Mouse (Mus musculus) embryo, embryonic 11.5 days (tissue): ENCODE data around the gene Cers6.

Experiments
- DNase-seq: peaks from one replicate; pipeline ENCODE4 v3.0.0-alpha.2; 2012; ENCODE audit warnings: low read depth, low spot score

The Cers6 gene

DNA sequence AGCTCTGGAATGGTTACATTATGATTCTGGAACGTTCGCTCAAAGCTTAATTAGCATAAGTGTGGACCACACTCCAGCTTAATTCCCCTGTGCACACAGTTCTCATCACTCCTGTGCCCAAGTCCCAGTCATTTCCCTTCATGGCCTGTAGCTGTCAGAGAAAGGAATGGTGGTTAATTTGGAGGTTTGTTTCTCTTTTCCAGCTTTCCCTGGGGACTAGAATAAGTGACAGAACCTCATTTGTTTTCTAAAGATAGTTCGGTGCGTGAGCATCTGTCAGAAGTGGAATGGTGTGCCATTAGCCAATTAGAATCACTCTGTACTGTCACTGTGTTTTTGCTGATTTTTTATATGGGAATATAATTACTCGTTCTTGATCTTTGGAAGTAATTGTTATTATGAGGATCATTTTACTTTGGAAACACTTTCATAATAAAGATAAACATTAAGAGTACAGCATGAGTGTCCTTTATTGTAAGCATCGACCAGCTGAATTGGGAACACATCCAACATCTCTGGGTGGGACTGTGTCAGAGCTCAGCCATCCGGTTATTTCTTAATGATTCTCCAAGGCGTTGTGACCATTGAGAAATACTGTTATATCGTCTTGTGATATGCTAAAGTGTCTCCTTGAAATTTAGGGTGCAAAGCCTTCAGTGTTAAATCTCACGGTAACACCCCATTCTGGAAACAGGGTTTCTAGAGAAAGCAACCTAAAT is 252.7 kb downstream of the Cers6 start:
- no peak for DNase-seq

GRCm38 (mm10) chr2:69115921-69116320 is 254.7 kb downstream of the Cers6 start:
- no peak for DNase-seq

GRCm38 (mm10) chr2:69116767-69117166 is 255.5 kb downstream of the Cers6 start:
- no peak for DNase-seq

GRCm38 (mm10) chr2:69118994-69119393 is 257.8 kb downstream of the Cers6 start:
- DNase-seq = no peak

DNA sequence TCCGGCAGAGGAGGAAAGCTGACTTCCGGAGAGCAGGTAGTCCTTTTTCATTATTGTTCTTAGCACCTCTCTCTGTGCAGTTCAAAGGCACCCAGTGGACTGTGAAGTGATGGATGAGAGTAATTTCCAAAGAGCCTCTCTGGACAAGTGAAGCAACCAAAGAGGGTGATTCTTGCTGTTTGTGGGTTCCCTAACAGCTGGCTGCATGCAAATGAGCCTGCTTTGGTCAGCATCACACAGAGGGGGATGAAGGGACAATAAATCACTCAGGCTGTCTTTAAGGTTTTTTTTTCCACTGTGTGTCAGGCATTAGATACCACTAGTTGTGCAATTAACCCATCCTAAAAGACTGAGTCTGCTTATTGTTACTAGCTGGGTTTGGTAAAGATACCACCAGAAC is 258.5 kb downstream of the Cers6 start:
- no peak for DNase-seq

GRCm38 (mm10) chr2:69121681-69122080 is 260.4 kb downstream of the Cers6 start:
- no peak for DNase-seq

- no peak for DNase-seq
Measured at GRCm38 (mm10) chr2:69125425-69125824, 264.2 kb downstream of the Cers6 start.

DNA sequence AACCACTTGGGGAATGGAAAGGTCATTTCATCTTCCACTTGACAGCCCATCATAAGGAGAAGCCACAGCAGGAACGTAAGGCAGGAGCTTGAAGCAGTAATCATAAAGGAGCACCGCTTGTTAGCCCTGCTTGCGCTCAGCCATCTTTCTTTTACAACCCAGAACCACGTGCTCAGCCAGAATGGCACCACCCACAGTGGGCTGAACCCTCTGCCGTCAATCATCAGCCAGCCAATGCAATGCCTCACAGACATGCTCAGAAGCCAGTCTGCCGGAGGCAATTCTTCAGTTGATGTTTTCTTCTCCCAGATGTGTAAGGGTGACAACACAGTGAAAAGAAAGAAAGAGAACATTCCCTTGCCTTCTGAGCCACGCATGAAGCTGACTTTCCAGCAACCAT is 267.1 kb downstream of the Cers6 start:
- DNase-seq = no peak

GRCm38 (mm10) chr2:69128921-69129395 is 267.7 kb downstream of the Cers6 start:
- no peak for DNase-seq

DNA sequence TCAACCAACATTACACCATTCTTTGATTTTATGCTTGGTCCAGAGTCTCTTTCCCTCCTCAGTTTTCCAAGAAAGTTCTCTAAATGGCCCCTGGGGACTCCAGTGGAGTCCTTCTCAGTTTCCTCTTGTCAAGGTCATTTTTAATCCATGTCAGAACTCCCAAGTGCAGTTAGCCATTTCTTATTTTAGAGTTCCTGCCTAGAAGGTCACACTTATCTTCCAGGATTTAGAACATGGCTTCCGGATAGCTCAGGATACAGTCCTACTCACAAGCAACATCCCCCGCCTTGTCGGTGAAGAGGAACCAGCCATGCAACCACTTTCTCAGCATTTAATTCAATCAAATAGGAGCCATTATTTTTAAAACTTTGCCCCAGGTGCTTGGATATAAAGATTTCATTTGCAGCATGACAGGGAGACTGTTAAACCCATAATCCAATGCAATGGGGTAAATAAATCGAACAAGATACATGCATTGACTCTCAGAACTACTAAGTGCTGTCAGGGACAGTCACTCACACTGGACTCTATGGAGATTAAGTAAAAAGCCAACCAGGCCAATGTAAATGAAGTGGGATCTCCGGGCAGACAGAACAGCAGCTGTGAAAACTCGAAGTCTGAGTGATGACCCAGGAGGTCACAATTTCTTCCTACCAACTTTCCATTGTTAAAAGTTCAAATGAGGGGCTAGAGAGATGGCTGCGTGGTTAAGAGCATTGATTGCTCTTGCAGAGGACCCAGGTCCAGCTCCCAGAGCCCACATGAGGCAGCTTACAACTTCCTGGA is 268.4 kb downstream of the Cers6 start:
- no peak for DNase-seq

DNA sequence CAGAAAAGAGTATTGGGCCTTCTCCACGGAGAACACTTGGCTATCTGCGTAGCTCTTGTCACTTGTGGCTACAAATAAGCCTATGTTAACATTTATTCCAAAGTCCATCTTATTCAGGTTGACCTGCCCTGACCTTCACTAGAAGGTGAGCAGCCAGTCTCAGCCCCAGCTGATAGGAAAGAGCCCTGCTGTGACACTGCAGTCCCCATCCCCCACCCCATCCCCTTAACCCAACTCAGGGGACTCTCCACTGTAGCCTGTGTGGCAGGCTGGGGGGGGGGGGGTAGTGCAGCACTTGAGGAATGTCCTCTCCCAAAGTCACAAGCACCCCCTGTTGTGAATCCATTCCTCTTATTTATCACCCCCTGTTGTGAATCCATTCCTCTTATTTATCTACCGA is 270.8 kb downstream of the Cers6 start:
- DNase-seq = no peak

DNA sequence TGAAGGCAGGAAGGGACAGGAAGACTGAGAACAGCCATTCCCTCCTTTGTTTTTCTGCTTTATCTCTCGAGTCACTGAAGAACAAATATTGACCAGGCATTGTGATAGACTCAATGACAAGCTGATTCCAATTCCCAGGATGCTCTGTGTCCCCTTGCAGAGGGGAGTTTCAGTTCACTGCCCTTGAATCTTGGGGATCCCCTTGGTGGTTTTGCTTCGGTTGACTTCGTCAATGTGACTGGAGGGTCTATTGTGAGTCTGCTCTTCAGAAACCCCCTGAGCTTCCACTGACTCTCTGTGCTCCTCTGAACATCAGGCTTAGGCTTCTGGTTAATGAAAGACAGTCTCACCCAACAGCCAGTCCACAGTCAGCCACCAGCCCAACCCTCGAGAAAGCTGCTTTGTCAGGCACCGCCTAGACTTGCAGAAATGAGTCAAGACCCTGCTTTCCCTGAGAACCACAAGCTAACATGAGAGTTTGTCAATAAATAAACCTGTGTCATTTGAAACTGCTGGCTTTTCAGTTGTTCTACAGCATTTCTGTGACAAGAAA is 271.3 kb downstream of the Cers6 start:
- DNase-seq = no peak

GRCm38 (mm10) chr2:69134186-69134585 is 272.9 kb downstream of the Cers6 start:
- DNase-seq = no peak

DNA sequence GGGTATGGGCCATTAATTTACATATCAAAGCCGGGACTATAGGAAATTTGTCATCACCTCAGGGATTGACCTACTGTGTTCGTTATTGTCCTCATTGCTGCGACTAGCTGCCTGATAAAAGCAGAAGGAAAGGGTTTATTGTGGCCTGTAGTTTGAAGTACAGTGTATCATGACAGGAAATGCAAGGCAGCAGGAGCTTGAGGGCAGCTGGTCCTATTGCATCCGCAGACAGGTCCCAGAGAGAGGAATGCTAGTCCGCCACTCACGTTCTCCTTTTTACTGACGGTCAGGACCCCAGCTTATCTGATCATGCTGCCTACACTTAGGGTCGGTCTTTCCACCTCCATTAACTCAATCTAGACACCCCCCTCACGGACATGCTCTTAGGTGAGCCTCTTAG is 273.7 kb downstream of the Cers6 start:
- no peak for DNase-seq

DNA sequence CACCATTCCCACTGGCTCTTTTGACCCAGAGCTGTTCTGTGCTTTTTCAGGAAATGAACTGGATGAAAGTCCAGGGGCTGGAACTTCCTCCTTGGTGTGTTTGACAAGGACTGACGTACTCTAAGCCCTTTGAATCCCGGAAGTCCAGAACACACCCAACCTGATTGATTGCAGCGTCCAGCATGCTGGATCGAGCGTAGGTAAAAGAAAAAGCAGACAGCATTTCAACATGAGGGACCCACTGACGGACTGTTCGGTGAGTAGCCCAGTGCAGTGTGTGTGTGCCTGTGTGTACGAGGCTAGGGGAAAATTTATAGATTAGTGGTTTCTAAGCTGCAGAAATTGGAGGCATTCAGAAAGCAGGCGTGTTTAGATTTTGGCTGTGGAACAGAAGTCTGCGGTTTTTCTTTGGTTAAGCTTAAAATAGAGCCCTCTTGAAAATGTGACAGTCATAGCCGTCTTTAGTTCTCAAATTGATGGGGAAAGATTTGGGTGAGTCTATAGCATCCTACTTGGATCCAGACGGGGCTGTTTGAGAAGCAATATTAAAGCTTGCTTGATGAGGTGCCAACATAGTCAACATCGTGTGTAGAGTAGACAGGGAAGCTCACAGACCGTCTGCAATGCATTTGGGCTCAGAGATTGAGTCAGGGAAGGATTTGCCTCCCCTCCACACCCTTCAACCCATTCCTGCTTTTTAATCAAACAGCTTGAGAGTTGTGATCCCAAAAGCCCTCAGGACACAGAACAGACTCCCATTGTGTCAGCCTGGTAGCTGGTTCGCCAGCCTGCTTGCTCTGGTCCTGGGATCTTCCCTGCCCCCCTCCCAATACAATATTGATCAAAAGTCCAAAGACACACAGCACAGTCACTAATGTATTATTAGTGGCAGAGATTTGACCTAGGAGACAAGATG is 274.7 kb downstream of the Cers6 start, which contains the start of gene Nostrin:
Nostrin (plus strand) TSS at position 140 of the 916 bp plus-strand sequence.
- DNase-seq = no peak

- DNase-seq = no peak
Measured at GRCm38 (mm10) chr2:69137406-69138084, 276.3 kb downstream of the Cers6 start.

DNA sequence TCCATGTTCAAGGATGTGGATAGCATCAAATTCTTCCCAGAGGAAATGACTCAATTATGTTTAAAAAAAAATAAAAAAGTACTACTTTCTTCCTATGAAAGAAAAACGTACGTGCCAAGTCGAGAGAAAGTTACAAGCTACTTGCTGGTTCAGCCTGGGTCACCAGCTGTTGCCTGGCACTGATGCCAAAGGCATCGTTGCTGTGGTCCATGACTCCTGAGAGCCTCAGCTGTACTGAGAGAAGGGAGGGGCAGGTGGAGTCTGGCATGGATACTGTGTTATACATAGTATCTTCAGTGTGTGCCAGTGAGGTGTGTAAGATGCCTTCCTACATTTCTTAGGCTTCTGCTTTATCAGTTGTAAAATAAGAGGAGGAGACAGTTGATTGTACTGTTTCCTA is 277.5 kb downstream of the Cers6 start:
- DNase-seq = no peak

- no peak for DNase-seq
Measured at GRCm38 (mm10) chr2:69140215-69140614, 279.0 kb downstream of the Cers6 start.

GRCm38 (mm10) chr2:69140816-69141215 is 279.6 kb downstream of the Cers6 start:
- DNase-seq = no peak

DNA sequence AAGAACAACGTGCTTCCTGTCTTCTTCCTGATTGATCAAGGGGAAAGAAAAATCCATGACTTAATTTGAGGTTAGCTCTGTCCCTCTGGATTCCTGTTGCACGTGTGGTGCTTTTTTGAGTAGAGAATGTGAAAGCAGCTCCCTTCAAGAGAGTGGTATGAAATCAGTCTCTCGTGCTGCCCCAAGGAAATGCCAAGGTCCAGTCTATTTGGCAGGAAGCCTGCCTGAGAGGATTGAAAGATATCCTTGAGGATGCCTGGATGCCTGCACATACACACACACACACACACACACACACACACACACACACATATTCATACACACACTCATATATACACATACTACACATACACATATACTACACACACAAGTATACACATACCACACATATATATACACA is 287.4 kb downstream of the Cers6 start:
- no peak for DNase-seq

- no peak for DNase-seq
Measured at GRCm38 (mm10) chr2:69149154-69149553, 287.9 kb downstream of the Cers6 start.
